In the genomic region with DNA sequence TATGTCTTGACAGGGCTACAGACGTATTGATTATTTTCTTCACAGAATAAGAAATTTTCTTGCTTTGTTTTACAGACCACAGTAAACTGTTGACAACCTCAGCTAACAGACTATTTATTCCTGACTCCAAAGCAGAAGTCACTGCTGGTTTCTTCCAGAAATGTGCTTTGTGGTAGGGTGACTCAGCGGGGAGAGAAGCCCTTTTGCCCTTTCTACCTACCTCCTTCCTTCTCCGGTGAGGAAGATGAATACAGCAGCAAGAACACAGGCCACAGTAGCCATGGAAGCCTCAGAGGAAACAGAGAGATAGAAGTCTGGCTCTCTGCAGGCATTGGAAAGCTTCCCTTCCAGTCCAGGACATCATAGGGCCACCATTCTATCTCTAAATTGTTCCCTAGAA, we compare ENCODE assay signal across 26 mouse cellular contexts.
A peak's percentile ranks its signal among the peaks of the same experiment; 100 is the strongest.
DNase-seq lines count a peak whose midpoint lies in the region; ATAC-seq and TF ChIP-seq lines count a peak whose summit lies in the region.
"Had no signal": no experiment of that assay in that cellular context is flagged by ENCODE, and none has a peak within 500 bp of the region (broad histone marks: within the 10 kb centered on the region; RNA-seq: fewer than 3 reads in every experiment).

No protein-coding gene starts in this region.

- no peaks in the 10 kb centered on the region for H3K4me1 ChIP-seq in lung, postnatal 0 days (ENCODE audit: insufficient read depth, low read depth, low read length)
- no peaks in the 10 kb centered on the region for H3K4me1 ChIP-seq in cerebellum, adult 2 months (ENCODE audit: control insufficient read depth, insufficient read depth, low read length)
- H3K4me1 ChIP-seq: embryonic facial prominence, embryonic 10.5 days; embryonic facial prominence, embryonic 12.5 days; forebrain, embryonic 10.5 days; forebrain, embryonic 12.5 days had no signal

- peak; percentile 84 for ATAC-seq in granulocyte monocyte progenitor cell, adult 5-6 weeks (replicated peaks; ENCODE audit: poor library complexity, severe bottlenecking)
- peak; percentile 81 for ATAC-seq in megakaryocyte, adult 5-6 weeks (ENCODE audit: poor library complexity, severe bottlenecking)
- ATAC-seq in monocyte, adult 5-6 weeks (replicated peaks; ENCODE audit: insufficient number of reproducible peaks, low FRiP score, low TSS enrichment, poor library complexity, severe bottlenecking) = 0 out of 2 replicates have a peak, but pooled peaks have one; percentile 40
- no peak for ATAC-seq in lung, postnatal 0 days
- ATAC-seq: CD4-positive, CD25-positive, alpha-beta regulatory T cell, adult 4 months; forebrain, embryonic 14.5 days; forebrain, embryonic 16.5 days had no signal

- H3K9ac ChIP-seq in lung, postnatal 0 days (replicated peaks; ENCODE audit: low read depth) = no peak overlapping the region
- H3K9ac ChIP-seq: embryonic facial prominence, embryonic 12.5 days; forebrain, embryonic 12.5 days had no signal

- no peaks in the 10 kb centered on the region for H3K36me3 ChIP-seq in lung, postnatal 0 days (ENCODE audit: insufficient read depth, low read length)
- H3K36me3 ChIP-seq: embryonic facial prominence, embryonic 10.5 days; embryonic facial prominence, embryonic 12.5 days; forebrain, embryonic 10.5 days; forebrain, embryonic 12.5 days; G1E had no signal

- H3K4me3 ChIP-seq in lung, postnatal 0 days (ENCODE audit: low read depth, low read length) = no peak overlapping the region
- H3K4me3 ChIP-seq in cerebellum, adult 2 months (replicated peaks; ENCODE audit: insufficient read depth, low read depth, low read length) = no peak overlapping the region
- H3K4me3 ChIP-seq: embryonic facial prominence, embryonic 10.5 days; embryonic facial prominence, embryonic 12.5 days; forebrain, embryonic 10.5 days; forebrain, embryonic 12.5 days had no signal

- TF ChIP-seq EP300 in lung, postnatal 0 days (IDR thresholded peaks at IDR 0.05) = no peak

- no peak for TF ChIP-seq POLR2A in cerebellum, adult 2 months (IDR thresholded peaks at IDR 0.05; ENCODE audit: borderline replicate concordance, insufficient read depth, low read length)

- H3K27ac ChIP-seq in lung, postnatal 0 days (ENCODE audit: low read length) = no peak overlapping the region
- H3K27ac ChIP-seq in cerebellum, adult 2 months (ENCODE audit: insufficient read depth, low read length) = no peak overlapping the region
- H3K27ac ChIP-seq: embryonic facial prominence, embryonic 10.5 days; embryonic facial prominence, embryonic 12.5 days; forebrain, embryonic 10.5 days; forebrain, embryonic 12.5 days had no signal

- WGBS in lung, postnatal 0 days = 78% methylated on average over 3 of the region's 3 CpGs
- 75% methylated on average over 3 of the region's 3 CpGs for WGBS in cerebellum, adult 2 months

- no peaks in the 10 kb centered on the region for H3K27me3 ChIP-seq in lung, postnatal 0 days (replicated peaks; ENCODE audit: insufficient read depth, low read length)
- H3K27me3 ChIP-seq in cerebellum, adult 2 months (ENCODE audit: control insufficient read depth, insufficient read depth, low read length) = no peaks in the 10 kb centered on the region
- H3K27me3 ChIP-seq: CH12.LX; embryonic facial prominence, embryonic 12.5 days; forebrain, embryonic 12.5 days had no signal

- H3K9me3 ChIP-seq in lung, postnatal 0 days (ENCODE audit: low read length) = no peaks in the 10 kb centered on the region
- H3K9me3 ChIP-seq: embryonic facial prominence, embryonic 10.5 days; embryonic facial prominence, embryonic 12.5 days; forebrain, embryonic 10.5 days; forebrain, embryonic 12.5 days; G1E had no signal

- DNase-seq in MEL-GATA-1-ER (ENCODE audit: extremely low read depth, low read depth) = peak; percentile 1
- no peak for DNase-seq in lung, postnatal 0 days (ENCODE audit: low spot score)
- no peak for DNase-seq in cerebellum, adult 2 months
- DNase-seq in cerebellum, postnatal 10 days = no peak
- DNase-seq in kidney, adult 11 months = no peak
- DNase-seq: adrenal gland, adult 2 months; adrenal gland, postnatal 10 days; adrenal gland, postnatal 25 days; B cell, adult 2 months; cerebellum, adult 11 months; cerebellum, adult 18-20 months; cerebellum, adult 9-10 months; cerebellum, postnatal 14 days; cerebellum, postnatal 36 days had no signal

- no peak overlapping the region for H3K4me2 ChIP-seq in lung, postnatal 0 days (replicated peaks; ENCODE audit: low read depth, low read length)
- H3K4me2 ChIP-seq: embryonic facial prominence, embryonic 12.5 days; forebrain, embryonic 12.5 days had no signal

- TF ChIP-seq CTCF in lung, postnatal 0 days (IDR thresholded peaks at IDR 0.05) = no peak
- TF ChIP-seq CTCF in cerebellum, adult 2 months (IDR thresholded peaks at IDR 0.05; ENCODE audit: borderline replicate concordance, insufficient read depth, low read depth, low read length) = no peak
